Mouse (Mus musculus): Measurements from ENCODE around the gene Mast1. TPM values are rescaled to one million over a fixed set of nuclear protein-coding genes. Genes with fewer than 3 reads are reported as not detected.

Mast1 gene
- polyA plus RNA-seq, 1 experiment from 2014 or later: 81.1 TPM

DNA sequence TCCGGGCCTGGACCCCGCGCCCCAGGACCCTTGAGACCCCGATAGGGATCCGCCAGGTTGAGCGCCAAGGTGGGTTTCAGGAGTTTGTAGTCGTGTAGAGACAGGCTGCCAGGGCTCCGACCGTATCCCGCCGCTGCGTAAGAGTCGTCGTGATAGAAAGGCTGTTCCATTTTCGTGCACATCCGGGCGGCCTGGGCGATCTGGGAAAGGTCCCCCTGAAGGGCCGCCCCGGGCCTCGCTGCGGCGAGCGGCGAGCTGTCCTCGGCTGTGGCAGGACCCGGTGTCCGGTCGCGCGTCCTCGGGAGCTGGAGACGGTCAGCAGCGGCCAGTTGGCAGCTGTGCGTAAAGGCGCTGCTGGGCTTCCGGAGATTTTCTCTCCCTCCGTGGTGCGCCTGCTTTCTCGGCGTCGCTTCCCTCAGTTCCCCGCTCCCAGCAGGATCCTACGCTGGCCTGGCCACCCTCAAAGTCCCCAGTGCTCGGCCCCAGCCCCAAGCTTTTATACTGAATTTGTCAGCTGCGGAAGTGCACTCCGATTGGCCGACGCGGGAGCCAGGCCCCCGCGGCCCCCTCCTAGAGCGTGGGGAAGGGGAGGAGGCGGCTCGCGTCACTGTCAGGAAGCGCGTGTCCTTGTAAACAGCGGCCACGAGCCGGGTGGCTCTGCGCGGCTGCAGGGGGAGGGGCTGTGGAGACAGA lies 41.2 kb upstream of the Mast1 start, which contains the start of gene Junb:
Gene Junb (minus strand): TSS at position 471 of the 693 bp plus-strand sequence.
- peak within 1 kb of the TSS; percentile 44 for H3K4me3 ChIP-seq
- H3K36me3 ChIP-seq: peaks cover 13% of the 10 kb centered on the region
- peak within 1 kb of the TSS; percentile 45 for H3K9ac ChIP-seq
- ATAC-seq (ENCODE audit: low FRiP score, low read depth): peak; percentile 58
- H3K27me3 ChIP-seq: no peaks in the 10 kb centered on the region
- under 1% methylated on average over 63 of the region's 63 CpGs for WGBS
- peaks cover 74% of the 10 kb centered on the region for H3K4me1 ChIP-seq (replicated peaks)
- no peaks in the 10 kb centered on the region for H3K9me3 ChIP-seq
- H3K27ac ChIP-seq (replicated peaks): peak within 1 kb of the TSS; percentile 47
- peak within 1 kb of the TSS; percentile 82 for H3K4me2 ChIP-seq

DNA sequence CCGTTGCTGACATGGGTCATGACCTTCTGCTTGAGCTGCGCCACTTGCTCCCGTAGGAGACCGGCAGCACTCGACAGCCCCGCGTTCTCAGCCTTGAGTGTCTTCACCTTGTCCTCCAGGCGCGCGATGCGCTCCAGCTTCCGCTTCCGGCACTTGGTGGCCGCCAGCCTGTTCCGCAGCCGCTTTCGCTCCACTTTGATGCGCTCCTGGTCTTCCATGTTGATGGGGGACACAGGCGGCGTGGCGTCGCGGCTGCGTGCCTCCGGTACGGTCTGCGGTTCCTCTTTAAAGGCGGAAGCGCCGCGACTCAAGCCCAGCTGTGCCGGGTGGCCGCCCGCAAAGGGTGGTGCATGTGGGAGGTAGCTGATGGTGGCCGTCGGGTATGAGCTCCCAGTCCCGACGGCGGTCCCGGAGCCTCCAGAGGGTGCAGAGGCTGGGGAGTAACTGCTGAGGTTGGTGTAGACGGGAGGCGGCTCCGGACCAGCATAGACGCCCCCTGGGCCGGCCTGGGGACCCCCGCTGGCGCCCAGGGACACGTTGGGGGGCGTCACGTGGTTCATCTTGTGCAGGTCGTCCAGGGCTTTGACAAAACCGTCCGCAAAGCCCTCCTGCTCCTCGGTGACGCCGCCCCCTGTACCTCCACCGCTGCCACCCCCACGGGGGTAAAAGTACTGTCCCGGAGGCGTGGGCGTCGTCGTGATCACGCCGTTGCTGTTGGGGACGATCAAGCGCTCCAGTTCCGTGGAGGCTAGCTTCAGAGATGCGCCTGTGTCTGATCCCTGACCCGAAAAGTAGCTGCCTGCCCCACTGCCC lies 40.5 kb upstream of the Mast1 start:
- Histone ChIP-seq H3K27me3 (no peaks in the 10 kb centered on the region), H3K4me2 (peak overlapping the region; percentile 82), H3K9me3 (no peaks in the 10 kb centered on the region), H3K4me1 (replicated peaks) (peaks cover 74% of the 10 kb centered on the region), H3K36me3 (peaks cover 19% of the 10 kb centered on the region), H3K4me3 (peak overlapping the region; percentile 44), H3K27ac (replicated peaks) (no peak overlapping the region), H3K9ac (peak overlapping the region; percentile 45)
- no peak for ATAC-seq (ENCODE audit: low FRiP score, low read depth)
- WGBS: 1% methylated on average over 69 of the region's 70 CpGs

DNA sequence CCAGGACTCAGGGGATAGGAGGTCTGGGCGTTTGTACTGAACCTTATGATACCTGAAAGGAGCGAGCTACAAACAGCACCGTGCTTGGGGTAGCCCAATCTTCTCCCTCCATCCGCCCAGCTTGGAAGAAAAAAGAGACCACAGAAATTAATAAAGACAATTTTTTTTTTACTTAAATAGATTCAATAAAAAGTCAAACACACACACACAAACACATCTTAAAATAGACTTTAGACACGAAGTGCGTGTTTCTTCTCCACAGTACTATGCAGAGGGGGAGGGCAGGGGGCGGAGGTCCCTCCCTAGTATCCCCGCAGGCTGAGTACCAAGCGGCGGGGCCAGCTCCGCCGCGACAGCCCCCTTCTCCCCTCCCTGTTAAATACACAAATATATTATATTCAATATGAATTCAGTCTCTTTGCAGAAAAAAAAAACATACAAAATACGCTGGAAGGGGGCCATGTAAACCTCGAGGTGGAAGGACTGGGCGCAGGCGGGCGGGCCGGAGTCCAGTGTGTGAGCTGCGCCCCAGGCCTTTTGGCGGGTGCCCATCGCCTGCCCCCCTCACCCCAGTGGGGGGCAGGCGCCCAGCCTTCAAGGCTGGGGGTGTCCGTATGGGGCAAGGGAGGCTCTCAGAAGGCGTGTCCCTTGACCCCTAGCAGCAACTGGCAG lies 39.7 kb upstream of the Mast1 start:
- Histone ChIP-seq H3K27ac (replicated peaks) (peak overlapping the region; percentile 56), H3K27me3 (no peaks in the 10 kb centered on the region), H3K9ac (peak overlapping the region; percentile 45), H3K4me3 (peak overlapping the region; percentile 44), H3K36me3 (peaks cover 26% of the 10 kb centered on the region), H3K4me1 (replicated peaks) (peaks cover 73% of the 10 kb centered on the region), H3K4me2 (peak overlapping the region; percentile 82), H3K9me3 (no peaks in the 10 kb centered on the region)
- ATAC-seq (ENCODE audit: low FRiP score, low read depth): no peak
- 1% methylated on average over 24 of the region's 25 CpGs for WGBS

DNA sequence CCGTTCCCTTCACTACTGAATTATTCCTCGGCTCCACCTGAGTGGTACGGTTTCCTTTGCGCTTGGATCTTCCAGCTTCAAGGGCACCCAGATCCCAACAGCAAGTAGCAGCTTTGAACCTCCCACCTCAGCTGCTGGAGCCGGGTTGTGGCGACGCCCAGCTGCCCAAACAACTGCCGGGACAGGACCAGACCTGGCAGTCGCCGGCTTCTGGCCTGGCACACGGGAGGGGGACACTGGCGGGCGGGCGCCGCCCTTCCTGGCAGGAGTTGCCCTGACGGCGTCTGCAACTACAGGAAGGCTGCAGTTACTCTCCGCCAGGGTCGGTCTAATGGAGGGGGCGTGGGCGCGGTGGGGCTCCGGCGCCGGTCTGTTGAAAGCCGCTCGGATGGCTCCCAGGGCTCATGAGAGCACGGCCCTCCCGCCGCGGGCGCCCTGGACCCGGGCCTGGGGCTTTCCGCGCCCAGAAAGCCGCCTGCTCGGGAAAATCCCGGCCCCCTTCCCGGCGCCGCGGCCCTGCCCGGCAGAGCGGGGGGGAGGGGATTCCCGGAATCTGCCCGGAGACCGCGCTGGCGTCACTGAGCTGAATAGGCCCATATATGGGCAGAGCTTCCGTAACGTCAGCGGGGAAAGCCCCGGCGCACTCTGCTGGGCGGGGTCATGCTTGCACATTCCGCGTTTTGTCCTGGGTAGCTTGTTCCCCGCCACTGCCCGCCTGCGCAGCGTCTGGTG lies 39.0 kb upstream of the Mast1 start:
- H3K36me3 ChIP-seq: peaks cover 33% of the 10 kb centered on the region
- ATAC-seq (ENCODE audit: low FRiP score, low read depth): peak; percentile 75
- no peaks in the 10 kb centered on the region for H3K9me3 ChIP-seq
- H3K4me2 ChIP-seq: peak overlapping the region; percentile 82
- peak overlapping the region; percentile 56 for H3K27ac ChIP-seq (replicated peaks)
- WGBS: 1% methylated on average over 61 of the region's 61 CpGs
- H3K4me3 ChIP-seq: peak overlapping the region; percentile 44
- peak overlapping the region; percentile 45 for H3K9ac ChIP-seq
- H3K27me3 ChIP-seq: no peaks in the 10 kb centered on the region
- H3K4me1 ChIP-seq (replicated peaks): peaks cover 72% of the 10 kb centered on the region

DNA sequence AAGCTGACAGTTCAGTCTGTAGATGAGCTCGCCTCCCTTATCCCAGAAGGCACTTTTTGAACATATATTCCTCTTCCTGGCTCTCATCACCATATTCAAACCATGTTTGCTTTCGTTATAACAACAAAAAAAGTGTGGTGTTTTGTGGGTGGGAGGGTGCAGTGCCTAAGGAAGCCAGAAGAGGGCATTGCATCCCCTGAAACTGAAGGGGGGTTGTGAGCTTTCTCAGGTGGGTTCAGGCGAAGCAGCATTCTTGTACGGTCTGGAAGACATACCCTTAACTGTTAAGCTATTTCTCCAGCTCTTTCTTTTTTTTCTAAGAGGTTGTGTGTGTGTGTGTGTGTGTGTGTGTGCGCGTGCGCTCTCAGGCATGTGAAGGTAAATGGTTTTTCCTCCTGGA lies 38.3 kb upstream of the Mast1 start:
- Histone ChIP-seq H3K27ac (replicated peaks) (no peak overlapping the region), H3K4me3 (peak overlapping the region; percentile 44; the same call in 1 of the 2 replicates), H3K4me2 (peak overlapping the region; percentile 82), H3K9ac (no peak overlapping the region), H3K36me3 (peaks cover 34% of the 10 kb centered on the region), H3K27me3 (no peaks in the 10 kb centered on the region), H3K4me1 (replicated peaks) (peaks cover 72% of the 10 kb centered on the region), H3K9me3 (no peaks in the 10 kb centered on the region)
- no peak for ATAC-seq (ENCODE audit: low FRiP score, low read depth)
- 37% methylated on average over 7 of the region's 7 CpGs for WGBS

DNA sequence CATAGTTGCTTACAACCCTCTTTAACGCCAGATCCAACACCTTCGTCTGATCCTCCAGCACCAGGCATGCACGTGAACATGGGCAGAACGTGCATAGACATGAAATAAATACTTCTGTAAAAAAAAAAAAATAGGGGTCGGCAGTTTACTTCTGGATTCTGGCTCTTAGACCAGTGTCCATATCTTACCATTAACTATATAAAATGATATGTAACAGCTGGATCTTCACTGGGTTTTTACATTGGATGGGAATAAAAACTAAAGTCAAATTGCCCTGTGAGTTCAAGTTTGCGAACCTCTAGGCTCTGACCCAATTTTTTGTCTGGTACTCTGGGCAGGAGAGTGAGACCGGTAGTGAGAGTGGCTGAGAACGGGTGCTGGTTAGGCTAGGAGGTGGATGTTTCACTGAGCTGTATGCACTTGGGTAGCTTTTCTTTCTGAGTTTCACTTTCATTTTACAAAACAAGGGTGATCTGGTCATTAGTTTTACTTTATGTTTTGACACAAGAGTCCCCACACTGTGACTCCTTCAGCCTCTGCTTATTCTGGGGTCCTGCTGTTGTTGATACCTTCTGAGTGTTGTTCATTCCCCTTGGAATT lies 37.5 kb upstream of the Mast1 start:
- Histone ChIP-seq H3K4me1 (replicated peaks) (peaks cover 65% of the 10 kb centered on the region), H3K27me3 (no peaks in the 10 kb centered on the region), H3K4me3 (no peak overlapping the region), H3K9me3 (no peaks in the 10 kb centered on the region), H3K27ac (replicated peaks) (no peak overlapping the region), H3K4me2 (no peak overlapping the region), H3K9ac (no peak overlapping the region), H3K36me3 (peaks cover 34% of the 10 kb centered on the region)
- no peak for ATAC-seq (ENCODE audit: low FRiP score, low read depth)
- 83% methylated on average over 8 of the region's 8 CpGs for WGBS

DNA sequence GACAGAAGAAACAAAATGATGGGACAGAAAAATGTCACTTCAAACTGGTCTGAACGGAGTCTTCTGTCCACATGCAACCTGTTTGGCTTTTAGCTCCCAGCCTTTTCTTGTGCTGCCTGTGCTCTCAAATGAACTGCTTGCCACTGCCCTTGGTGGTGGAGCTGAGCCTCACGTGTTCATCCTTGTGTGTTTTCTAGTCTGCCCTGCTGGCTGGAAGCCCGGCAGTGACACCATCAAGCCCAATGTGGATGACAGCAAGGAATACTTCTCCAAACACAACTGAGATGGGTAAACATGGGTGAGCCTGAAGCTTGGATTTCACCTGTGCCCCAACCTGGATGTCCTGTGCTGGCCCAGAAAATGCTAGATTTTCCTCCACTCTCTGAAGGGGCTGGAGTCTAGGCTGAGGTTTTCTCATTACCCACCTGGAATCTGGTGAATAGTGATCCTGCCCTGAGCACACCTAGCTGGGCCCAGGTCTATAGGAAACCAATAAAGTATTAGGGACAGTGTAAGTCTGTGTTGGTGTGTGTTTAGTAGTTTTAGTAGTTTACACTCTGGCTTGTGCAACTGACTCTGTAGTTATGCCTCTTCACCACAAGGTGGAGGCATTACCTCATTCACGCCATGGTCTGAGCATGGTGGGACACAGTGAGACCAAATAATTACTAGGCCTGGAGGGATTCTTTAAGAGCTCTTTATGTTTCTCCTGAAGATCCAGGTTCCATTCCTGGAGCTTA lies 36.8 kb upstream of the Mast1 start:
- H3K9ac ChIP-seq: no peak overlapping the region
- peaks cover 34% of the 10 kb centered on the region for H3K36me3 ChIP-seq
- peaks cover 59% of the 10 kb centered on the region for H3K4me1 ChIP-seq (replicated peaks)
- H3K9me3 ChIP-seq: no peaks in the 10 kb centered on the region
- 60% methylated on average over 4 of the region's 4 CpGs for WGBS
- H3K27ac ChIP-seq (replicated peaks): no peak overlapping the region
- no peak for ATAC-seq (ENCODE audit: low FRiP score, low read depth)
- no peak overlapping the region for H3K4me3 ChIP-seq
- H3K4me2 ChIP-seq: no peak overlapping the region
- no peaks in the 10 kb centered on the region for H3K27me3 ChIP-seq

DNA sequence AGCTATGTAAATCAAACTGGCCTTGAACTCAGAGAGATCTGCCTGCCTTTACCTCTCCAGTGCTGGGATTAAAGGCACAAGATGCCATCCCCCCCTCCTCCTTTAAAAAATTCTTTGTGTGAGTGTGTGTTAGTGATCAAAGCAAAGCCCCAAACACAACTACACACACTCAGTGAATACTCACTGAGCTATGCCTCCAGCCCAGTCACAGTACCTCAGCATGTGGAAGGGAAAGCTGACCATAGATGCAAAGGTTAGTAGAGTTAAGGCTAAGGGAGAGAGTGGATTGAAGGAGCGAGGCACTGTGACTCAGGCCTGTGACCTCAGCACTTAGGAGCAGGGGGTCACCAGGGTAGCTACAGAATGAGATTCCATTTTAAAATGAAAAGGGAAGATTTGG lies 35.9 kb upstream of the Mast1 start:
- H3K9ac ChIP-seq: no peak overlapping the region
- H3K36me3 ChIP-seq: peaks cover 34% of the 10 kb centered on the region
- no peaks in the 10 kb centered on the region for H3K27me3 ChIP-seq
- WGBS: 86% methylated on average over 1 of the region's 1 CpGs
- peaks cover 59% of the 10 kb centered on the region for H3K4me1 ChIP-seq (replicated peaks)
- ATAC-seq (ENCODE audit: low FRiP score, low read depth): no peak
- H3K4me2 ChIP-seq: no peak overlapping the region
- no peak overlapping the region for H3K27ac ChIP-seq (replicated peaks)
- H3K9me3 ChIP-seq: no peaks in the 10 kb centered on the region
- H3K4me3 ChIP-seq: no peak overlapping the region

DNA sequence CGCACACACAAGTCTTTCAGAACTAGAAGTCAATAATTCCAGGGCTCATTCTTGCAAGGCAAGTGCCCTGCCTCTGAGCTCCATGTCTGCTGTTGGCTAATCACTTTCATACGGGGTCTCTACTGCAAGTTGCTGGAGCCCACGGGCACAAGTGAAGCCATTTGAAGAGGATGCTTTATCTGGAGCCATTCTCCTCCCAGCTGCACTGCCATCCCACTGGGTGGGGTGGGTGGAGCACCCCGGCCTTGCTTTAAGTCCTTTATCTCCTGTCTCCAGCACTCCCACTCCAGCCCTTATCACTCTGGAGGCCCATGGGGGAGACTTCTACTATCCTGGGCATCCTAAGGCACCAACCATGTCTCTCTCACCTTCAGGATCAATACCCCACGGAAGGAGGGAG lies 33.8 kb upstream of the Mast1 start:
- Histone ChIP-seq H3K4me2 (peak overlapping the region; percentile 72), H3K9me3 (no peaks in the 10 kb centered on the region), H3K4me3 (peak overlapping the region; percentile 69), H3K27ac (replicated peaks) (no peak overlapping the region), H3K4me1 (replicated peaks) (peaks cover 52% of the 10 kb centered on the region), H3K36me3 (peaks cover 34% of the 10 kb centered on the region), H3K9ac (peak overlapping the region; percentile 82), H3K27me3 (no peaks in the 10 kb centered on the region)
- no peak for ATAC-seq (ENCODE audit: low FRiP score, low read depth)
- WGBS: 66% methylated on average over 5 of the region's 5 CpGs

DNA sequence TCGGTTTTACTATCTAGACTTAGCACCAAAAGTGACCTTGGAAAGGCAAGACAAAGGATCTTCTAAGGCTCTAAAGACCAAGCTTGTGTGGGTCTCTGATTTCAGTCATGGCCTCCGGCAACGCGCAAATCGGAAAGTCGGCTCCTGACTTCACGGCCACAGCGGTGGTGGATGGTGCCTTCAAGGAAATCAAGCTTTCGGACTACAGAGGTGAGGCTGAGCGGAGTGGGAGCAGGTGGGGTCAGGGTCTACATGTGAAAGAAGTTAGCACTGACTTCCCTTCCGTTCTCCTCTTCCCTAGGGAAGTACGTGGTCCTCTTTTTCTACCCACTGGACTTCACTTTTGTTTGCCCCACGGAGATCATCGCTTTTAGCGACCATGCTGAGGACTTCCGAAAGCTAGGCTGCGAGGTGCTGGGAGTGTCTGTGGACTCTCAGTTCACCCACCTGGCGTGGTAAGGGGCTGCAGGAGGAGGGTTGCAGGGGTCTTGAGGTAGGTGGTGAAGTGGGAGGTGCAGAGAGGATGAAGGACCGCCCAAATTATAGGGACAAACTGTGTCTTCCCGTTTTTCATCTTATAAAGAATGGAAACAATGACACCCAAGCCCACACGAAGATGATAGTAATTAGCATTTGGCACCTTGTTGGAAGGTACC lies 33.1 kb upstream of the Mast1 start:
- H3K4me1 ChIP-seq (replicated peaks): peaks cover 49% of the 10 kb centered on the region
- H3K27ac ChIP-seq (replicated peaks): peak overlapping the region; percentile 90
- WGBS: 6% methylated on average over 21 of the region's 21 CpGs
- no peaks in the 10 kb centered on the region for H3K9me3 ChIP-seq
- H3K9ac ChIP-seq: peak overlapping the region; percentile 82
- no peaks in the 10 kb centered on the region for H3K27me3 ChIP-seq
- peaks cover 33% of the 10 kb centered on the region for H3K36me3 ChIP-seq
- peak overlapping the region; percentile 72 for H3K4me2 ChIP-seq
- peak overlapping the region; percentile 69 for H3K4me3 ChIP-seq
- ATAC-seq (ENCODE audit: low FRiP score, low read depth): no peak

All from hindbrain, embryonic 15.5 days (tissue).